Mouse (Mus musculus) frontal cortex, adult (tissue): ENCODE measurements around the gene Cdc37.
A peak's percentile ranks its signal among the peaks of the same experiment; 100 is the strongest.

ENCODE experiments used
- ATAC-seq: cut with Nextera tagmentation; 2 replicates; pipeline ENCODE4 v1.9.2; 2017; ENCODE audit warnings: mild to moderate bottlenecking, moderate library complexity, mixed read lengths; ENCODE audit not compliant: low TSS enrichment

The Cdc37 gene

DNA sequence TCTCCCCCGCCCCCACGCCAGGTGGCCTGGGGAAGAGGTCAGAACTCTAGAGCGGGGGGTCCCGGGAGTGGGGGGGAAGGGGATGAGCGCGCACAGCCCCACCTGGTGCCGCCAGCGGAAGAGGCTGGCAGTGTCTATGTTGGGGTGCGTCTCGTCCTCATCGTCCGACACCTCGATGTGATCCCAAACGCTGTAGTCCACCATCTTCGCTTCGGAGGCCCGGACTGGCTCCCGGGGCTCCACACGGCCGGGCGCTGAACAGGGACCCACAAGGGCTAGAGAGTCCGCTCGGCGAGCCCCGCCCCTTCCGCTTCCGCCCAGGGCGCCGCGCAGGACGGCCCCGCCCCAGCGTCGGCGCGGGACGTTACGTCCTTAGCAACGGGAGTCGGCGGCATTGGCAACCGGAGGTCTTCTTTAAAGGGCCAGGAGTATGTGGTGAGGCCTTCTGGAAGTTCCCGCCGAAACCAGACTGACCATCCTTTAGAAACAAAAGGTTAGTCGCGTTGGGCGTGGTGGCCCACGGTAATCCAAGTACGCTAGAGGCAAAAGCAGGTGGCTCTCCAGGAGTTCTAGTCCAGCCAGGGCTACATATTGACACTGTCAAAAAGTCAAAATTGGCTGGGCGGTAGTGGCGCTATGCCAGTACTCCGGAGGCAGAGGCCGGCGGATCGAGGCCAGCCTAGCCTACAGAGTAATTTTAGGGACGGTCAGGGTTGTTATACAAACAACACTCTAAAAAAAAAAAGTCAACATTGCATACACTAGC is at the start of gene Cdc37:
TSS of gene Cdc37 (minus strand) at position 329 of the 766 bp plus-strand sequence.
- peak; percentile 92 for ATAC-seq

DNA sequence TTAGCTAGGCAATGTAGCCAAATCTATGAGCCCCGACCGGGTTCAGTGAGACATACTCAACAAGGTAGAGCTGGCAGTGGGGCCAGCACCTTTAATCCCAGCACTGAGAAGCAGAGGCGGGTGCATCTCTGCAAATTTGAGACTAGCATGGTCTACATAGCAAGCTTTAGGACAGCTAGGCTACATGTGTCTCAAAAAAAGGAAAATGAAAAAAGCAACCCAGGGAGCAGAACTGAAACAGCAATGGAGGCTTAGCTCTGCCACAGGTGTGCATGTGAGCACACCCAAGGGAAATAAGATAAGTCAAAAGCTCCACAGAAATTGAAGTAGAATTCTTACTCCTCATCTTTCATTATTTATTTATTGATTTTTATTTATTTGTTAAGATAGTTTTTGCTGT is 49.2 kb upstream of the Cdc37 start:
- no peak for ATAC-seq

DNA sequence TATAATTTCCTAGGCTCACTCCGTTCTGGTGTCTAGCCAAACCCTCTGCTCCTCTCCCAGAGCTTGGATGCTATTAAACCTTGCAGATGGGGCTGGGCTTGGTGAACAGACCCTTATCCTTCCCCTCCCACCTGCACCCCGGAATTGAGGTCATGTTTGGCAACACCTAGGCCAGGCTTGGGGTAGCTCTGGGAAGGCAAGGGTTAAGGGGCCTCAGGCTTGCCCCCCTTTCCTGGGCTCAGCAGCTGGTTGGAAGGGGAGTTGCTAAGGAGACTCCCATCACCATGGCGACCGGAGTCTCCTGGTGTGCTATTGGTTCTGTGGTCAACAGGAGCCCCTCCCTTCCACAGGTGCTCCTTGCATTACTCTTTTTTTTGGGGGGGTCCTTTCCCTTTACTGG is 48.2 kb upstream of the Cdc37 start:
- ATAC-seq: peak; percentile 77

DNA sequence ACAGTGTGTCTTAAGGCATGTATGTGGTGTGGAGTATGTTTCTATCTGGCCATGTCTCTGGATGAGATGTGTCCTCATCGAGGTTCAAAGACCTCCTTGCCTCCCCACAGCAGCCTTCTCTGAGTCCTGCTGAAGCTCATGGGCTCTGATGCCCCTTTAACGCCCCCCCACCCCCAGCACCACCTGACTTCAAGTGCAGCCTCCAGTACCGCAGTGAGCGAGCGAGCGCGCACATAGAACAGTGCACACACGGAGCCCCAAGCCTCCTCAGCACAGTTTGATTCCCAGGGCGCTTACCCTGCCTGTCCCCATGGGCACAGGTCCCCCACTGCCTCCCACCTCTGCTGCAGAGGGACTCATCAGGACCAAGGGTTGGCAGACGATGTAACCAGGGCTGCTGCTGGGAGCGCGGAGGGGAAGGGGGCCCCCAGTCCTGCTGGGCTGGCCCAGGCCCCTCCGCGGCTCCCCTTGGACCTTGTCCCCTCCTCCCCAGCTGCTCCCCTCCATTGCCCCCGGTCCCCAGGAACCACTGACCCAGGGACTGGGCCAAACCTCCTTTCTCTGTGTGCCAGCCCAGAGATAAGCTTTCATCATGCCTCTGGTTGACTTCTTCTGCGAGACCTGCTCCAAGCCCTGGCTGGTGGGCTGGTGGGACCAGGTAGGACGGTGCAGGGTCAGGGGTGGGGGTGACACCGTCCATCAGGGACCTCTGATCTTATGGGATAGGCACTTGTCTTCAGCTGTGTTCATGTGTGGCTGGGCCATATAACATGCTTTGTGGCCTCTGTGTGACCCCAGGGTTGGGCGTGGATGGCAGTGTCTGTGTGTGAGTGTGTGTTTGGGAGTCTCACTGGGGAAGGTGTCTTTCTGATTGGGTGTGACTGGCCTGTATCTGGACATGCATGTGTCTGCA is 47.0 kb upstream of the Cdc37 start:
- ATAC-seq: peak; percentile 54; the same call in 1 of the 2 replicates

DNA sequence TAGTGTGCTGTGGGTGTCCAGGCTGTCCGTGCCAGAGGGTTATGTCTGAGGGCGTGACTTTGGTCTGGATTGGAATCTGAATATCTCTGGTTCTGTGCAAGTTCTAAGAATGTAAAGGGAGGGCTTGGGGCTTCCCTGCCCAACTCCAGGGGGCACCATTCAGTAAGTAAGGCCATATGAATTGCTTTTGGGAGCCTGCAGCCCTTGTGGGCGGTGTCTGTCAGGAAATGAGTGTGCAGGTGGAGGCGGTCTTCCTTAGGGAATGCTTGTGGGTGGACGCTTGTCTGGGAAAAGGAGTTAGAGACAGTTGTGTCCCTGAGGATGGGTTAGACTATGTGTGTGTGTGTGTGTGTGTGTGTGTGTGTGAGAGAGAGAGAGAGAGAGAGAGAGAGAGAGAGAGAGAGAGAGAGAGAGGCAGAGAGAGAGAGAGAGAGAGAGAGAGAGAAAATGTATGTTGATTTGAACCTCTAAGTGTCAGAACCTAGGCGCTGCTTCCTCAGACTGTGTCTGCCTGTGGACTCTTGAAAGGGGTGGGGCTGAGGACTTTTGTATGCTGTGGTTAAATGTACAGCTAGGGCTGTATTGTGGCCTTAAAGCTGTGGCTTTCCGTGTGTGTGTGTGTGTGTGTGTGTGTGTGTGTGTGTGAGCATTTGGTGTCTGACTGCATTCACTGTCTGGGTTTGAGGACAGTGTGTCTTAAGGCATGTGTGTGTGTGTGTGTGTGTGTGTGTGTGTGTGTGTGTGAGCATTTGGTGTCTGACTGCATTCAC is 46.1 kb upstream of the Cdc37 start:
- peak; percentile 60 for ATAC-seq

DNA sequence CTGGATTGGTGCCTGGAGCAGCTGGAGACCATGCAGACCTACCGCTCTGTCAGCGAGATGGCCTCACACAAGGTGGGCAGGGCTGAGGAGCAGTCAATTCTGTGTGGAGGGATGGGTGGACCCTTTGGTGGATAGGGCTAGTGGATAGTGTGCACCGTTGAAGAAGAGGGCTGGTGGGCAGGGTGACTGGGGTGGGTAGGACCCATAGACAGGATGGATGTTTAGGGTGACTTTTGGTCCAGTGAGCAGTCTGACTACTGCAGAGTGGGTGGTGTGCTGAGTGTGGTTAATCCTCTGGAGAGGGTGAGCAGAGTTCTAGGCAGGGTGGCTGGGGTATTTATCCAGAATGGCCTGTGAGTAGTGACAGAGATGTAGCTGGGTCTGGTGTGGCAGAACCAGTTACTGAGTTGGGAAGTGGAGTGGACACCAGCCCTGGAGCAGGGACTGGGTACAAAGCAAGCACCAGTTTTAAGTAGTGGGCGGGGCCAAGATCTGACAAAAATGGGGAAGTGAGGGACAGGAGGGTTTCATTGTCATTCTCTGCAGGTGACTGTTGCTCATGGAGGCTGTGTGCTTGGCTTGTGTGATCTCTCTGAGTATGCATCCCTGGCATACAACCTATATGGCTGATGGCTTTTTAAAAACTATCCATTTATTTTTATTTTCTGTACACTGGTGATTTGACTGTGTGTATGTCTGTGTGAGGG is 45.2 kb upstream of the Cdc37 start:
- ATAC-seq: no peak

DNA sequence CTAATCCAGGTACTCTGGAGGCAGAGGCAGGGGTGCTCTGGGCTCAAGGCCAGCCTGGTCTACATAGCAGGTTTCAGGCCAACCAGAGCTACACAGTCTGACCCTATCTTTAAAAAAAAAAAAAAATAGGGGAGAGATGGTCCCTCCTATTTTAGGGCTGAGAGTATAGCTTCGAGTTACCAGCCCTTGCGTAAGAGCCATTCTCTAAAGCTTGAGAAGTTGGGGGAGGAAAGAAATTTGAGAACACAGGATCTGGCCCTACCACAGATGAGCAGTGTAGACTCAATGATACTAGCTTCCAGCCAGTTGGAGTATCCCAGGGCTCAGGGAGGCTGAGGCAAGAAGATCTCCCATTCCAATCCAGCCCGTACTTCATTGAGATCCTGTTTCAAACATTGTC is 44.0 kb upstream of the Cdc37 start:
- ATAC-seq: no peak

DNA sequence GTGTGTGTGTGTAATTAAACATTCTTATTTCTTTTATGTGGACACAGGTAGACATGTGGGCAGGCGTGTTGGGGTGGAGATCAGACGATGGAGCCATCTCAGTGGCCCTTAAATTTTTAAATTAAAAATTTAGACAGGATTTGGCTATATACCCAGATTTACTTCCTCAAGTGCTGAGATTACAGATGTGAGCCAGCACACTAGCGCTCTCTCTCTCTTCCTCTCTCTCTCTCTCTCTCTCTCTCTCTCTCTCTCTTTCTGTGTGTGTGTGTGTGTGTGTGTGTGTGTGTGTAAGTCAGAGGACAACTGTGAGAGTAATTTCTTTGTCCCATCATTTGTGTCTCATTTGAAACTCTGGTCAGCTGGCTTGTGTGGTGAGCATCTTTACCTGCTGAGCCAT is 40.9 kb upstream of the Cdc37 start:
- ATAC-seq: no peak

DNA sequence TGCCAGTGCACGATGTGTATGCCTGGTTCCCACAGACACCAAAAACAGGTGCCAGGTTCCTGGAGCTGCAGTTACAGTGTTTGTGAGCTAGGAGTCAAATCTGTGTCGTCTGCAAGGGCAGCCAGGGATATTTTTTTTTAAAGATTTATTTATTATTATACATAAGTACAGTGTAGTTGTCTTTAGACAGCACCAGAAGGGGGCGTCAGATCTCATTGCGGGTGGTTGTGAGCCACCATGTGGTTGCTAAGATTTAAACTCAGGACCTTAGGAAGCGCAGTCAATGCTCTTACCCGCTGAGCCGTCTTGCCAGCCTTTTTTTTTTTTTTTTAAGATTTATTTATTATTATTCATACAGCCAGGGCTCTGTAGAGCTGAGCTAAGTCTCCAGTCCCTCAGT is 40.1 kb upstream of the Cdc37 start:
- ATAC-seq: no peak

DNA sequence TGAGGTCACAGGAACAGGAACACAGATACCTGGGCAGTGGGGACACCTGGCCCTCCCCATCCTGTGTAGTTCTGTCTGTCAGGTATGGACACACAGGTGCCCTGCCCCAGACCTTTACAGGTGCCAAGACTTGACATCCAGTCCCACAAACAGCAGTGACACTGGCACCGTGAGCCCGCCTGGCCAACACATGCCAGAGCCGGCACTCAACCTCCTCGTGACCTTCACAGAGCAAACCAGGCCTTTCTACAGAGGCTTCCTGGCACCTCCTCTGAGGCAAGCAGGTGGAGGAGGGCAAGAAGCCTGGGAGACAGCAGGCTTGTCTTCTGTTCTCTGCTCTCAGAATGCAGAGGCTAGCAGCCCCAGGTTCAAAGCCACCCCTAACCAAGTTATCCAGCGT is 35.7 kb upstream of the Cdc37 start:
- ATAC-seq: no peak

DNA sequence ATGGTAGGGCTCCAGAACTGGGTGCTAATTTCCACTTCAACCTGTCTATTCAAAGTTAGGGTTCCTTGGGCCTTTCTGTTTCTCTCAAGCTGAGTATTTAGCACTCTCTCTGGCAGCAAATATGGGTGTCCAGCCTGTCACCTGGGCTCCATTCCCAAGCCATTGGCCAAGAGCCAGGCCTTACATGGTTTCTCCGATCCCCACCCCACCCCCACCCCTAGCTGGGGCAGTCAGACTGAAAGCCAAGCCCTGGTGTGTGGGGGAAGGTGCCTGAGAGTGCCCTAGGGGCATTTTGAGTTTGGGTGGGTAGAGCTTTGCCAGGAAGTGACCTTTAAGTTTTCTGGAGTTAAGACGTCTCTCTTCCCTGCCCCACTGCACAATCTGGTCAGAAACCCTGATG is 35.0 kb upstream of the Cdc37 start:
- ATAC-seq: no peak

DNA sequence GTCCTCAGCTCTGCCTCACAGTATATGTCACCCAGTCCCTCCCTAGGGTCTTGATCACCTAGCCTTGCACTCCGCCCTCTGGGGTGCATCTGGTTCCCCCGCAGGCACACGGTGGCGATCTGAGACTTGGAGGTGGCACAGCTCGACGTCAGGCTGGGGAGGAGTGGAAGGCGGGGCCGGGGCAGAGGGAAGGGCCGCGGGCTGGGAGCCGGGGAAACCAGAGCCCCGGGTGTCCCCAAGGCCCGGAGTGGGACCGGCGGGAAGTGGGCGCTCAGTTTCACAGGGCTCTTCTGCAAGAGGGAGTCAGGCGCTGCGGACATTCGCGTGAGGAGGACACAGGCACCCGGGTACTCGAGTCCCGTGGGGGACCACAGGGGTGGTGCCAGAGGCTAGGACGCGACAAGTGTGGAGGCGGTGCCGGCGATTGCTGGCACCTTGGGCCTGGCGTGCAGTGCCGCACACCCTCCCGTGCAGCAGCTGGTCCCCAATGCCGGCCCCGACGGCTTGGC is 34.2 kb upstream of the Cdc37 start:
- ATAC-seq: 0 out of 2 replicates have a peak, but pooled peaks have one; percentile 56

DNA sequence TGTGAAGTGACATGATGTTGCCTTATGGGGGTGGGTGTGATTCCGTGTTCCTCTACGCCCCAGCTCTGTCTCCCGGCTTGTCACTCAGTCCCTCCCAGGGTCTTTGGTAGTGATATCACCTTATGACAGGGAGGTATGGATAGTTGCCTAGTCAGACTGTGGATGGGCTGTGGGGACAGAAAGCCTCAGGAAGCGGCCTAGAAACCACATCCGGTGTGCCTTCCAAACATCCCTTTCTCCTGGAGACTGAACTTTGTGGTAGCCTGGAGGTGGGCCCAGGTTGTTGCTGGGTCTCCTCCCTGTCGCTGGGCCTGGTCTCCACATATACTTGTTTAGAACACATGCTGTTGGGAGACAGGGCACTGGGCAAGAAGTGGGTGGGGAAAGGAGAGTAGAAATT is 33.6 kb upstream of the Cdc37 start:
- no peak for ATAC-seq

DNA sequence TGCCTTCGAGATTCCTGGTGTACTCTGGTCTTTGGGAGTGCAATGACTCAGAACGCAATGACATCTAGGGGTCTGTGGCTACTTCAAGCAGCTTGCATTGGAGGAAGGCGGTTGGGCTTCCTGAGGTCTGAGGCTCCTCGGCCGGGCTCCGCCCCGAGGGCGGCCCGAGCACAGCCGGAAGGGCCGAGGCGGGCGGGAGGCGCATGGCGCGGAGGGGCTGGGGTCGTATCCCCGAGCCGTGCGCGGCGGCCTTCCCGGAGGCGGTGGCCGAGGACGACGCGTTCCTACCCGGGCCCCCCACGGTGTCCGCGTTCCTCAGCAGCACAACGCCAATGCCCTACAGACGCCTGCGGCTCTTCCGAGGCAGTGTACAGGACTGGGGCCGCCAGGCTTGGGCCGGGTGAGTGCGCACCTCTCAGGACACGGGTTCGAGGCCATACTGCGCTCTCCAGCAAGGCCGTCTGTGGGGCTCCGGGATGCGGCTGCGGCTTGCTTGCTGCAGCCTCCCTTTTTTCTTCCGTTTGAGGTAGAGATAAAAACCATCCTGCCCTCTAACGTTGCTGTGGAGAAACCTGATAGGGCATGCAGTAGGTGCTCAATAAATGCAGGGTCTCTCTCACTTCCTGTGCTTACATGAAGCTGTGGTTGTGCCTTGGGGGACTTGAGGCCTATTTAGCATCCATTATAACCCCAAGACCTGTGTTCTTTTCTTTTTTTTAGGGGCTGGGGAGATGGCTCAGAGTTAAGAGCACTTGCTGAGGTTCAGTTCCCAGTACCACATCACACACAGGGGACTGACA is 31.8 kb upstream of the Cdc37 start:
- no peak for ATAC-seq

DNA sequence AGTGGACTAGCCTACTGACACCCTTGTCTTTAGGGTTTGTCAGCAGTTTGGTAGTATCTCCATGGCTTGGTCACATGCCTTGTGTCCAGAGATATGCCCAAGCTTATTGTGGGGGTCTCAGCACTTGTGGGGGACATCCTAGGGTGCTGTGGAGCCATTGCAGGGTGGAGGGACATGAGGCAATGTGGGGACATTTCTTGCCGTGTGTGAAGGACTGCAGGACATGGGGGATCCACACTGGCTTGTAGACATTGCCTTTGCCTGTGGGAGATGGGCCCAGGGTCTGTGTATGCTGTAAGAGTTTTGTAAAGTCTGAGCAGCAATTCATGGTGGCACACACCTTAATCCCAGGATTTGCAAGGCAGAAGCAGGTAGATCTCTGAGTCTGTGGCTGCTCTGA is 31.1 kb upstream of the Cdc37 start:
- no peak for ATAC-seq

DNA sequence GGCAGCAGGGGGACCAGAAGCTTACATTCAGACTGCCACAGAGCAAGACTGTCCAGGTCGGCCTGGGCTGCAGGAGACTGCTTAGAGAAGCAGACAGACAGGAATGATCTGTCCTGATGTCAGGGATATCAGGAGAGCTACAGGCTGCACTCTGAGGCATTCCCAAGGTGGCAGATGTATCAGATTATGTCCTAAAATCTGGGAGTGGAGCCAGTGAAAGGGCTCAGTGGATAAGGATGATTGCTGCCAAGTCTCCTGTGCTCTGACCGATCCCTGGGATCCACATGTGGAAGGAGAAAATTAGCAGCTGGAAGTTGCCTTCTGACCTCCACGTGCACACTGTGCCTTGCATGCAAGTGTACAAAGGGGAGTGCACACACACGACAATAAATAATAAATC is 30.6 kb upstream of the Cdc37 start:
- ATAC-seq: no peak

DNA sequence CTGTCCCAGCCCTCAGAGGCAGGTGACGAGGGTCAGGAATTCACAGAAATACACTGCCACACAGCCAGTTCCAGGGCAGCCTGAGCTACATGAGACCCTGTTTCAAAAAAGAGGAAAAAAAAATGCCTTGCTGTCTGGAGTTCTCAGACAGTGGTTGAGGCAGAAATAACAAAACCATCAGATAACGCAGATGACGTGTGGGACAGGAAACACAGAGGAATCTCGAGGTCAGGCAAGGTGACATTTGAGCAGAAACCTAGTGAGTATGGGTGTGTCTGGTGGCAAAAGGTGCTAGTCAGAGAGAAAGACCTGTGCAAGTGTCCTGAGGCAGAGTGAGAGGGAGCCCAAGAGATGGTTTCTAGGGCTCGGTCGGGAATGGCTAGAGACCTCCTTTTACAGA is 22.6 kb upstream of the Cdc37 start:
- no peak for ATAC-seq

DNA sequence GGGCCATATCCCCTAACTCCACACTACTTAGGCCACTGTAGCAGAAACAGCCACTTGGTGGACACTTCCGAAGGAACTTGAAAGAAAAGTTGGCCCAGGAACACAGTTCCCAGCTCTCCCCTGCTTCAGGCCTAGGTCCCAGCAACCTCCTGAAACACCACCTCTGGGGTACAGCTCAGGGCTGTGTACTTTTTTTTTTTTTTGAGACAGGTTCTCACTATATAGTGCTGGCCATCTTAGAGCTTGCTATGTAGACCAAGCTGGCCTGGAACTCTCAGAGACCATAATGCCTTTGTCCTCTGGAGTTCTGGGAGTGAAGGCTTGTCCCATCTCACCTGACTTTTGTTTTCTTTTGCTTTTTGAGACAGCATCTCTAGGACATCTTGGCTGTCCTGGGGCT is 19.4 kb upstream of the Cdc37 start:
- ATAC-seq: no peak

DNA sequence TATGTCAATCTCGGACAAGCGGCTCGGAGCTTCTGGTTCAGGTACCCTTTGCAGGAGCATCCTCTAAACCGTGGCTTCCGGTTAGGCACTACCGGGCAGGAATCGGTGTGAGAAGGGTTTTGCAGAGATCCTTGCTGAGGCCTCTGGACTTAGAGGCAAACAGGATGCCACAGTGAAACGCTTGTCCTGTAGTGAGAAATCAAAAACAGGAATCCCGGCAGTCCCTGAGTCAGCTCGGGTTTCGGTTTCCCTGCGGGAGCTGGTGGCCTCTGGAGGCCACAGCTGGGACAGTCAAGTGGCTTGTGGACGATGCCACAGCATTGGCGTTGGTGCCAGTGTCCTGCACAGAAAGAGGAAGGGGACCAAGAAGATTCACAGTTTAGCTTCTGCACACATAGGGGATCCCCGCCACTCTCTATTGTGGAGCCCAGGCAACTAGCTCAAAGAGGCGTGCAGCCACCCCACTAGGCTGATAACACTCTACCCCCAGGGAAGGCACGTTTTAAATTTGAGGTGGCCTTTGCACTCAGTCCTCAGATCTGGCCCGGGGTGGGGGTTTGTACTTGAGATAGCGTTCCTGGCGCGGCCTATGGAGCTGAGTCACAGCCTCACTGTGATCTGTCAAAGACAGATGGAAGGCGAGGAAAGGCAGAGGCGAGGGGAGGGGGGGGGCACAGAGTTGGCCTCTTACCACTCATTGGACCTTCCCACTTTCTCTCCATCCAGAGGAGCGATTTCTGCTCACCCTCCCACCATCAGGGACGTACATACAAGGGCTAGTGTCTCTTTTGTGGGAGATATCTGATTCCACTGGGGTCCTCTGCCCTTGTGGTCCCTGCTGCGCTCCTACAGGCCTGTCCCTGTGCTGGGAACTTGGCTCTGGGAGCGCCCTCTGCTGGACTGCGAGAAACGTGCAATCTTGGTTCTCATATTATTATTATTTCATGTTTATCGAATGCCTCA is 18.7 kb upstream of the Cdc37 start:
- peak; percentile 11; the same call in 1 of the 2 replicates for ATAC-seq
